Mouse (Mus musculus): ENCODE results near the gene A930018P22Rik.

- TF ChIP-seq POLR2A (IDR thresholded peaks at IDR 0.05; ENCODE audit: low read depth, low read length) (no peak), CTCF (IDR thresholded peaks at IDR 0.05; ENCODE audit: extremely low read depth, insufficient read depth, insufficient read length, insufficient replicate concordance) (no peak)
Observed at GRCm38 (mm10) chr2:104163418-104163817, 40.8 kb downstream of the A930018P22Rik start.
